Mouse (Mus musculus) forebrain, postnatal 0 days (tissue): ENCODE data around the gene Sdf4. TPM values are rescaled to one million over a fixed set of nuclear protein-coding genes. Genes with fewer than 3 reads are reported as not detected.

ENCODE experiments used
- ATAC-seq: fragments of 200-750 bp; cut with Nextera tagmentation; 2 replicates; pipeline ENCODE4 v1.8.0; 2017; ENCODE audit warnings: mild to moderate bottlenecking, moderate library complexity
- DNase-seq: peaks from one replicate; pipeline ENCODE4 v3.0.0-alpha.2; 2015
- H3K27ac ChIP-seq: fragments of 300-500 bp; sonication (generic); 2 replicates; pipeline ENCODE4 v1.5.1; 2014; ENCODE audit warnings: low read depth, mild to moderate bottlenecking, antibody characterized with exemption, low read length, moderate library complexity, mixed read lengths
- H3K27me3 ChIP-seq: fragments of 300-500 bp; sonication (generic); 2 replicates; pipeline ENCODE4 v1.6.1; 2014; ENCODE audit warnings: mild to moderate bottlenecking, low read length, mixed read lengths; ENCODE audit not compliant: insufficient read depth
- H3K36me3 ChIP-seq: fragments of 300-500 bp; sonication (generic); 2 replicates; pipeline ENCODE4 v1.6.1; 2014; ENCODE audit warnings: mild to moderate bottlenecking, moderate library complexity; ENCODE audit not compliant: insufficient read depth
- H3K4me1 ChIP-seq: fragments of 300-500 bp; sonication (generic); 2 replicates; pipeline ENCODE4 v1.6.1; 2014; ENCODE audit warnings: antibody characterized with exemption; ENCODE audit not compliant: insufficient read depth
- H3K4me2 ChIP-seq: fragments of 300-500 bp; sonication (generic); 2 replicates; pipeline ENCODE4 v1.6.1; 2014; ENCODE audit warnings: low read depth, mild to moderate bottlenecking, moderate library complexity
- H3K4me3 ChIP-seq: fragments of 300-500 bp; sonication (generic); 2 replicates; pipeline ENCODE4 v1.5.1; 2014; ENCODE audit warnings: low read depth, low read length, mixed read lengths
- H3K9ac ChIP-seq: fragments of 300-500 bp; sonication (generic); 2 replicates; pipeline ENCODE4 v1.6.1; 2014; ENCODE audit warnings: mild to moderate bottlenecking
- H3K9me3 ChIP-seq: fragments of 300-500 bp; sonication (generic); 2 replicates; pipeline ENCODE4 v1.6.1; 2016; ENCODE audit warnings: low read length
- CTCF ChIP-seq: sonication (generic); IDR thresholded peaks from 2 replicates; pipeline ENCODE4 v1.5.1; 2016; ENCODE audit warnings: antibody characterized with exemption, control low read depth, low read depth
- WGBS: fragments of 180-500 bp; shearing (Covaris S2); extraction: QIAGEN DNeasy Blood & Tissue Kit; methylation state at CpG from one replicate; pipeline ENCODE4 v1.1.7; 2014; 5-methylcytosine and 5-hydroxymethylcytosine counted together
- polyA plus RNA-seq: library from polyadenylated mRNA; unstranded; fragments of >200 nt; fragmentation: Nextera tagmentation; extraction: Ambion mirVana; gene quantifications from 2 replicates; pipeline ENCODE4 v1.2.1, GENCODE M21; 2015
- total RNA-seq: library from RNA; depleted of rRNA; stranded (reverse); fragments of >200 nt; gene quantifications from 2 replicates; pipeline ENCODE4 v1.2.3, GENCODE M21; 2014

Gene Sdf4
- total and polyA plus RNA-seq, 2 experiments from 2014 or later: 117 to 123 TPM

- H3K9ac ChIP-seq: no peak overlapping the region
- WGBS: 98% methylated on average over 4 of the region's 4 CpGs
- no peak overlapping the region for H3K4me3 ChIP-seq
- H3K4me1 ChIP-seq: no peaks in the 10 kb centered on the region
- DNase-seq (no peak), ATAC-seq (no peak)
- no peaks in the 10 kb centered on the region for H3K27me3 ChIP-seq
- H3K4me2 ChIP-seq: no peak overlapping the region
- H3K27ac ChIP-seq: no peak overlapping the region
- TF ChIP-seq CTCF: no peak
- peaks cover 82% of the 10 kb centered on the region for H3K36me3 ChIP-seq
- no peaks in the 10 kb centered on the region for H3K9me3 ChIP-seq
Observed at GRCm38 (mm10) chr4:156008369-156008768, 15.7 kb downstream of the Sdf4 start.

DNA sequence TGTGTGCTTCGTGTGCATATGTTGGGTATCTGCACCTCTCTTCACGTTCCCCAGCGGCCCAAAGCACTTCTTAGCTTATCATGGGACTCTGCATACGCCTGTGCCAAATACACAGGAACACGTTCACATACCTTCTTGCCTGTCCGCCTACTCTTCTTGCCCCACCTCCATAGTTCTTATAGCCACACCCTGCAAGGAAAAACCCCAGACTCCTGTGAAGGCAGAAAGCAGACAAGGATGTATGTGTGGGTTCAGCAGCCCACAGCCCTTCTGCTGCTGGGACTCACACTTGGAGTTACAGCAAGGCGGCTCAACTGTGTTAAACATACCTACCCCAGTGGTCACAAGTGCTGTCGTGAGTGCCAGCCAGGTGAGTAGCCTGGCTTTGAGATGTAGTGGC, 21.0 kb downstream of the Sdf4 start, which contains the start of gene Tnfrsf4:
TSS of gene Tnfrsf4 (plus strand) at position 207 of the 400 bp plus-strand sequence.
- no peak within 1 kb of the TSS for H3K27ac ChIP-seq
- H3K4me1 ChIP-seq: no peaks in the 10 kb centered on the region
- peaks cover 52% of the 10 kb centered on the region for H3K36me3 ChIP-seq
- no peak within 1 kb of the TSS for H3K4me2 ChIP-seq
- TF ChIP-seq CTCF: no peak
- H3K27me3 ChIP-seq: no peaks in the 10 kb centered on the region
- DNase-seq (no peak), ATAC-seq (no peak)
- no peaks in the 10 kb centered on the region for H3K9me3 ChIP-seq
- no peak within 1 kb of the TSS for H3K9ac ChIP-seq
- H3K4me3 ChIP-seq: no peak within 1 kb of the TSS
- WGBS: 87% methylated on average over 8 of the region's 8 CpGs

- H3K4me1 ChIP-seq: no peaks in the 10 kb centered on the region
- ATAC-seq: no peak
- no peak for DNase-seq
- H3K4me2 ChIP-seq: no peak overlapping the region
- 88% methylated on average over 2 of the region's 2 CpGs for WGBS
- no peaks in the 10 kb centered on the region for H3K9me3 ChIP-seq
- TF ChIP-seq CTCF: no peak
- H3K9ac ChIP-seq: no peak overlapping the region
- H3K36me3 ChIP-seq: peaks cover 44% of the 10 kb centered on the region
- H3K27ac ChIP-seq: no peak overlapping the region
- H3K27me3 ChIP-seq: no peaks in the 10 kb centered on the region
- no peak overlapping the region for H3K4me3 ChIP-seq
Observed at GRCm38 (mm10) chr4:156014436-156014835, 21.8 kb downstream of the Sdf4 start.

DNA sequence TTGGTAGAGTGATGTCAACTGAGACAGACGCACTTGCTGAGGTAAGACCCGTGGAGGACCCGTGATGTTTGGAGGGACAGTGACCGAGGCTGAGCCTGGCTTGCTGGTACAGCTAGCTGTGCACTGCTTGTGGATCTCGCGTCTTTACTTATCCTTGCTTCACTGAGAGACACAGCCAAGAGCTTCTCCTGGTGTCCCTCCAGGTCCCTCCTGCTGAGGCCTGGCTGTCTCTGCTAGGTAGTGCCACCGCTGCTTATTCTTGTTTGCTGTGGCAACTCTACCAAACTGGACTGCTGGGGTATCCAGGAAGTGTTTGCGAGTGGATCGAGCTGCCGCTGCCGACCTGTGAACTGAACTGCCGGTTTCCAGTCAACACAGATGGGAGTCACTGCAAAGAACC, 27.1 kb downstream of the Sdf4 start:
- no peaks in the 10 kb centered on the region for H3K4me1 ChIP-seq
- DNase-seq (no peak), ATAC-seq (no peak)
- H3K27me3 ChIP-seq: no peaks in the 10 kb centered on the region
- no peak overlapping the region for H3K9ac ChIP-seq
- no peaks in the 10 kb centered on the region for H3K9me3 ChIP-seq
- 90% methylated on average over 12 of the region's 12 CpGs for WGBS
- TF ChIP-seq CTCF: no peak
- no peak overlapping the region for H3K4me3 ChIP-seq
- 0 out of 2 replicates have a peak, but pooled peaks cover 7% of the 10 kb centered on the region for H3K36me3 ChIP-seq
- no peak overlapping the region for H3K27ac ChIP-seq
- H3K4me2 ChIP-seq: no peak overlapping the region

DNA sequence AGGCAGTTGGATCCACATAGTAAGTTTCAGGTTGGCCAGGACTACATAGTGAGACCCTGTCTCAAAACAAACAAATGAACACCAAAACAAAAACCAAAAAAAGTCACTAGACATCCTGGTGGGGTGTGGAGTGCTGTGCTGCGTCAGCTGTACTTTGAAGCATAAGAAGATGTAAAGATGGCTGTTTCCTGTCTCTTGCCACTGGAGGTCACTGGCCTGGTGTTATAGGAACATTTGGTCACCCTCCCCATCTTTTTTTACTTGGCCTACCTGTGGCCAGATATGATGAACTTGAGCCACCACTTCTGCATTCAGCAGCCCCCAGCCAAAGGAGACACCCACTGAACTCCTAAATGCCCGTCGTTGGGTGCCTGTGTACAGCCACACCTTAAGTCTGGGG, 28.7 kb downstream of the Sdf4 start:
- no peak for DNase-seq
- Histone ChIP-seq H3K27ac (no peak overlapping the region), H3K27me3 (no peaks in the 10 kb centered on the region), H3K36me3 (no peaks in the 10 kb centered on the region), H3K4me3 (no peak overlapping the region), H3K9me3 (no peaks in the 10 kb centered on the region), H3K9ac (no peak overlapping the region), H3K4me1 (no peaks in the 10 kb centered on the region), H3K4me2 (no peak overlapping the region)
- no peak for ATAC-seq
- 87% methylated on average over 3 of the region's 3 CpGs for WGBS
- no peak for TF ChIP-seq CTCF

- WGBS: 88% methylated on average over 9 of the region's 9 CpGs
- no peak for TF ChIP-seq CTCF
- DNase-seq: no peak
Observed at GRCm38 (mm10) chr4:156021942-156022419, 29.3 kb downstream of the Sdf4 start.

DNA sequence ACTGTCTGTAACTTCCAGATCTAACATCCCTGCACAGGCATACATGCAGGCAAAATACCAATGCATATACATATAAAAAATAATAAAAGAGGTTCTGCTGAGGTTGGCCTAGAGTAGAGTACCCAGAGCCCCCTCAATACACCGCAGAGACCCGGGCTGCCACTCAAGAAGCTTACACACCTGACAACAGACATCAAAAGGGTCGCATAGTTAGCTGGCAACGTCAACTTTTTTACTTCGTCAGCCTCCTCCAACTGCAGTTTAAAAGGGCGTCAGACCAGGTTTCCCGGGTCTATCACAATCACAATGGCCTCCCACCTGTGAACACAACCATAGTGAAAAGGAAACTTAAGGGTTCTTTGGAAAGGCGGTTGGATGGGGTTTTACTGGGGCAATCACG, 30.8 kb downstream of the Sdf4 start:
- TF ChIP-seq CTCF: no peak
- Histone ChIP-seq H3K4me1 (no peaks in the 10 kb centered on the region), H3K9ac (no peak overlapping the region), H3K27ac (no peak overlapping the region), H3K9me3 (no peaks in the 10 kb centered on the region), H3K36me3 (peaks cover 3% of the 10 kb centered on the region; the same call in 1 of the 2 replicates), H3K4me3 (no peak overlapping the region), H3K27me3 (no peaks in the 10 kb centered on the region), H3K4me2 (no peak overlapping the region)
- ATAC-seq: no peak
- DNase-seq: no peak
- 78% methylated on average over 9 of the region's 9 CpGs for WGBS

More at GRCm38 (mm10) chr4:156021942-156022419, 29.3 kb downstream of the Sdf4 start:
- Histone ChIP-seq H3K9me3 (no peaks in the 10 kb centered on the region), H3K36me3 (no peaks in the 10 kb centered on the region), H3K4me1 (no peaks in the 10 kb centered on the region), H3K9ac (no peak overlapping the region), H3K27ac (no peak overlapping the region), H3K4me3 (no peak overlapping the region), H3K4me2 (no peak overlapping the region), H3K27me3 (no peaks in the 10 kb centered on the region)
- no peak for ATAC-seq
